Mouse (Mus musculus) embryonic facial prominence, embryonic 11.5 days (tissue): ENCODE measurements at regions not wholly inside any gene's neighbourhood (a gene's known extent, or its start where the extent isn't known, plus 50 kb on each side); places are given as distances from the start of the nearest gene placed in this dataset.

Experiments
- ATAC-seq: fragments of 200-750 bp; cut with Nextera tagmentation; replicated peaks from 2 replicates; pipeline ENCODE4 v1.8.0; 2017; ENCODE audit warnings: low read depth; ENCODE audit not compliant: insufficient number of reproducible peaks, low FRiP score, low TSS enrichment
- DNase-seq: peaks from one replicate; pipeline ENCODE4 v3.0.0-alpha.2; 2015; ENCODE audit warnings: low spot score
- H3K27ac ChIP-seq: fragments of 300-500 bp; sonication (generic); replicated peaks from 2 replicates; pipeline ENCODE4 v1.5.1; 2014; ENCODE audit warnings: mild to moderate bottlenecking, low read depth, low read length, control low read depth
- H3K27me3 ChIP-seq: fragments of 300-500 bp; sonication (generic); 2 replicates; pipeline ENCODE4 v1.6.1; 2014; ENCODE audit warnings: mild to moderate bottlenecking, low read length, moderate library complexity, mixed read lengths; ENCODE audit not compliant: control insufficient read depth, insufficient read depth
- H3K36me3 ChIP-seq: fragments of 300-500 bp; sonication (generic); replicated peaks from 2 replicates; pipeline ENCODE4 v1.6.1; 2014; ENCODE audit warnings: low read depth, mild to moderate bottlenecking, low read length, moderate library complexity, mixed read lengths; ENCODE audit not compliant: control insufficient read depth, insufficient read depth
- H3K4me1 ChIP-seq: fragments of 300-500 bp; sonication (generic); 2 replicates; pipeline ENCODE4 v1.6.1; 2014; ENCODE audit warnings: low read length, mixed read lengths; ENCODE audit not compliant: control insufficient read depth, insufficient read depth
- H3K4me2 ChIP-seq: fragments of 300-500 bp; sonication (generic); 2 replicates; pipeline ENCODE4 v1.6.1; 2014; ENCODE audit warnings: low read depth, mild to moderate bottlenecking, control low read depth, low read length, moderate library complexity
- H3K4me3 ChIP-seq: fragments of 300-500 bp; sonication (generic); 2 replicates; pipeline ENCODE4 v1.5.1; 2014; ENCODE audit warnings: low read depth, low read length, control low read depth
- H3K9ac ChIP-seq: fragments of 300-500 bp; sonication (generic); replicated peaks from 2 replicates; pipeline ENCODE4 v1.6.1; 2014; ENCODE audit warnings: mild to moderate bottlenecking, control low read depth, low read length
- H3K9me3 ChIP-seq: fragments of 300-500 bp; sonication (generic); replicated peaks from 2 replicates; pipeline ENCODE4 v1.6.1; 2016; ENCODE audit warnings: mild to moderate bottlenecking, low read length, inconsistent platforms, mixed read lengths; ENCODE audit not compliant: control insufficient read depth
- WGBS: fragments of 180-500 bp; shearing (Covaris S2); extraction: QIAGEN DNeasy Blood & Tissue Kit; methylation state at CpG from one replicate; pipeline ENCODE4 v1.1.7; 2014; 5-methylcytosine and 5-hydroxymethylcytosine counted together

- ATAC-seq (no peak), DNase-seq (no peak)
- no peak overlapping the region for H3K4me3 ChIP-seq
- H3K27ac ChIP-seq, result no peak overlapping the region
- no peaks in the 10 kb centered on the region for H3K27me3 ChIP-seq
- WGBS, result 60% methylated on average over 3 of the region's 3 CpGs
- H3K36me3 ChIP-seq, result no peaks in the 10 kb centered on the region
- no peaks in the 10 kb centered on the region for H3K9me3 ChIP-seq
- H3K4me1 ChIP-seq, result no peaks in the 10 kb centered on the region
- H3K9ac ChIP-seq, result no peak overlapping the region
- H3K4me2 ChIP-seq, result no peak overlapping the region
These were observed 208.6 kb upstream of the Gcfc2 start for GRCm38 (mm10) chr6:81714867-81715266.

GRCm38 (mm10) chr6:81716371-81716770, 207.1 kb upstream of the Gcfc2 start:
- WGBS, result 79% methylated on average over 5 of the region's 5 CpGs
- Histone ChIP-seq H3K27me3 (no peaks in the 10 kb centered on the region), H3K9me3 (no peaks in the 10 kb centered on the region), H3K27ac (no peak overlapping the region), H3K4me3 (no peak overlapping the region), H3K4me2 (no peak overlapping the region), H3K4me1 (no peaks in the 10 kb centered on the region), H3K36me3 (no peaks in the 10 kb centered on the region), H3K9ac (no peak overlapping the region)
- DNase-seq (no peak), ATAC-seq (no peak)

- Histone ChIP-seq H3K36me3 (no peaks in the 10 kb centered on the region), H3K4me1 (no peaks in the 10 kb centered on the region), H3K9ac (no peak overlapping the region), H3K27ac (no peak overlapping the region), H3K9me3 (no peaks in the 10 kb centered on the region), H3K4me3 (no peak overlapping the region), H3K27me3 (no peaks in the 10 kb centered on the region), H3K4me2 (no peak overlapping the region)
- no peak for ATAC-seq
- DNase-seq, result no peak
- 78% methylated on average over 4 of the region's 4 CpGs for WGBS
These were observed 198.6 kb upstream of the Gcfc2 start for GRCm38 (mm10) chr6:81724601-81725545.

DNA sequence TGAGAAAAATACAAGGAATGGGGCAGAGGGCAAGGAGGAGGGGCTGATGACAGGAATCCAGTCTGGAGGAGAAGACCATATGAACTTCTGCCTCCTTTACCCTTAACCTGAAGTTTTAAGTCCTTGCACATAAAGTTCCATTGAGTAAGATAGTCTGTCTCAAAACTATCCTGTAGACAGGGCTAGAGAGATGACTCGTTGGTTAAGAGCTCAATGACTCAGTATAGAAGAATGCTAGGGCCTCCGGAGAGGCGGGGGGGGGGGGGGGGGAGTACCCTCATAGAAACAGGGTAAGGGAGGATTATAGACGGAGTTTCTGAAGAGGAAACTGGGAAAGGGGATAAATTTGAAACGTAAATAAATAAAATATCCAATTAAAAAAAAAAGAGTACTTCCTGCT, 191.8 kb upstream of the Gcfc2 start:
- Histone ChIP-seq H3K27ac (no peak overlapping the region), H3K9me3 (no peaks in the 10 kb centered on the region), H3K27me3 (no peaks in the 10 kb centered on the region), H3K36me3 (no peaks in the 10 kb centered on the region), H3K4me3 (no peak overlapping the region), H3K9ac (no peak overlapping the region), H3K4me1 (no peaks in the 10 kb centered on the region), H3K4me2 (no peak overlapping the region)
- no peak for DNase-seq
- WGBS, result 59% methylated on average over 4 of the region's 5 CpGs
- no peak for ATAC-seq

GRCm38 (mm10) chr6:81733527-81733926, 189.9 kb upstream of the Gcfc2 start:
- Histone ChIP-seq H3K9ac (no peak overlapping the region), H3K27me3 (no peaks in the 10 kb centered on the region), H3K9me3 (no peaks in the 10 kb centered on the region), H3K36me3 (no peaks in the 10 kb centered on the region), H3K4me3 (no peak overlapping the region), H3K27ac (no peak overlapping the region), H3K4me2 (no peak overlapping the region), H3K4me1 (no peaks in the 10 kb centered on the region)
- DNase-seq (no peak), ATAC-seq (no peak)
- WGBS, result 73% methylated on average over 3 of the region's 3 CpGs

GRCm38 (mm10) chr6:81738466-81738865, 185.0 kb upstream of the Gcfc2 start:
- no peak for ATAC-seq
- no peaks in the 10 kb centered on the region for H3K36me3 ChIP-seq
- no peaks in the 10 kb centered on the region for H3K27me3 ChIP-seq
- WGBS, result 88% methylated on average over 5 of the region's 5 CpGs
- no peak overlapping the region for H3K4me2 ChIP-seq
- no peak overlapping the region for H3K4me3 ChIP-seq
- DNase-seq, result no peak
- H3K9ac ChIP-seq, result no peak overlapping the region
- no peaks in the 10 kb centered on the region for H3K9me3 ChIP-seq
- no peak overlapping the region for H3K27ac ChIP-seq
- H3K4me1 ChIP-seq, result no peaks in the 10 kb centered on the region

GRCm38 (mm10) chr6:81749681-81750080, 173.8 kb upstream of the Gcfc2 start:
- WGBS, result 55% methylated on average over 3 of the region's 3 CpGs
- Histone ChIP-seq H3K4me3 (no peak overlapping the region), H3K4me1 (no peaks in the 10 kb centered on the region), H3K27me3 (no peaks in the 10 kb centered on the region), H3K27ac (no peak overlapping the region), H3K36me3 (no peaks in the 10 kb centered on the region), H3K4me2 (no peak overlapping the region), H3K9ac (no peak overlapping the region), H3K9me3 (no peaks in the 10 kb centered on the region)
- peak; percentile 81 for ATAC-seq
- peak; percentile 7 for DNase-seq

DNA sequence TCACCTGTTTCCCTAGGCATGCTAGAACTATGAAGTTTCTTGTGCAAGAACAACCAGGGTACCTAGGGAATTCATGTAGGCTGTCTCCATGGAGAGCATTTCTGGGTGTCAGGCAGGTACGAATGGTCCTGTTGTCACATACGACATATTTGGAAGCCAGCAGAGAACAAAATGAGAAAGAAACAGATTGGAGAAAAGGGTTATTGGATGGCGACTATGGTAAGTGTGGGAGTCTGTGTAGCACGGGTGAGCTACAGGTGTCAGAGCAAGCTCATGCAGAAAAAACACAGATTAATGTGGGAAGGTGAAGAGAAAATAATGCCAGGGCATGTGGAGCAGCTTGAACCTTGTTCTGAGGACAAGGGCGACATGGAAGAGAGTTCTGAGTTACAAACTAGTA, 171.8 kb upstream of the Gcfc2 start:
- Histone ChIP-seq H3K9me3 (no peaks in the 10 kb centered on the region), H3K36me3 (no peaks in the 10 kb centered on the region), H3K4me2 (no peak overlapping the region), H3K4me3 (no peak overlapping the region), H3K9ac (no peak overlapping the region), H3K4me1 (no peaks in the 10 kb centered on the region), H3K27me3 (no peaks in the 10 kb centered on the region), H3K27ac (no peak overlapping the region)
- WGBS, result 87% methylated on average over 5 of the region's 5 CpGs
- no peak for DNase-seq
- ATAC-seq, result no peak
